Mouse (Mus musculus) kidney, postnatal 10 days (tissue): ENCODE measurements around the gene Slc2a4.
A peak's percentile ranks its signal among the peaks of the same experiment; 100 is the strongest.
"Not testable (repeated sequence)": the region's sequence is repeated elsewhere in the genome, so short reads cannot be mapped to it uniquely, and the experiment has no call there.

ENCODE experiments used
- DNase-seq: peaks from one replicate; pipeline ENCODE4 v3.0.0; 2021; ENCODE audit warnings: mixed read lengths

Slc2a4 gene

DNA sequence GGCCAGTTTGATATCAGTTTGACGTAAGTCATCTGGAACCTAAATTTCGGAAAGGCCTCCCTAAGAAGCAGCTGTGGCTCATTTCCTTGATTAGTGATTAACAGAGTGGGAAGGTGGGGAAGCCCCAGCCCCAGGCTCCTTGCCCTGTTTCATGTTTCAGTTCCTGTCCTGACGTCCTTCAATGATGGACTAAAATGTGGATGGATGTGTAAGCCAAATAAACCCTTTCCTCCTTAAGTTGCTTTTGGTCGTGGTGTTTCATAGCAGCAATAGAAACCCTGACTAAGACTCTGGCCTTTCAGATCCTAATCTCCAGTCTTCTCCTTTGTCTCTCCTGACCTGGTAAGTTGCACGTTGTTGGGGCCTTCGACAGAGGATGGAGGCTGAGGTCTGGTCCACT is 22.2 kb upstream of the Slc2a4 start:
- no peak for DNase-seq

GRCm38 (mm10) chr11:69968793-69969192 is 20.8 kb upstream of the Slc2a4 start:
- DNase-seq = no peak

DNA sequence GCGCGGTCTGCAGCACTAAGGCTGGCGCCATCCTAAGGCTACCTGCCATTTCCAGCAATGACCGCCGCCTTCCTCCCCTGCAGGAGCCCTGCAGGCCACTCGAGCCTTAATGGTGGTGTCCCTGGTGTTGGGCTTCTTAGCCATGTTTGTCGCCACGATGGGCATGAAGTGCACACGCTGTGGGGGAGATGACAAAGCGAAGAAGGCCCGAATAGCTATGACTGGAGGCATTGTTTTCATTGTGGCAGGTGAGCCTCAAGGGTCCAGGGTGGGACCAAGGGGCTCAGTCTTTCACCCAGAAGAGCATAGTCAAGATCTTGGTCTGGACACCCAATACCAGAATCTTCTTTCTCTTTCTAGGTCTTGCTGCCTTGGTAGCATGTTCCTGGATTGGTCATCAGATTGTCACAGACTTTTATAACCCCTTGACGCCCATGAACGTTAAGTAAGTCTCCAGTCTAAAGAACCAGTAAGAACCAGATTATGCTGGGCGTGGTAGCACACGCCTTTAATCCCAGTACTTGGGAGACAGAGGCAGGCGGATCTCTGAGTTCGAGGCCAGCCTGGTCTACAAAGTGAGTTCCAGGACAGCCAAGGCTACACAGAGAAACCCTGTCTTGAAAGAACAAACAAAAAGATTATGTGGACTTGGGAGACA is 19.0 kb upstream of the Slc2a4 start:
- no peak for DNase-seq

- peak; percentile 84 for DNase-seq
Observed at GRCm38 (mm10) chr11:69966006-69966859, 18.2 kb upstream of the Slc2a4 start.

GRCm38 (mm10) chr11:69965271-69966005 is 17.4 kb upstream of the Slc2a4 start:
- DNase-seq = peak; percentile 78

DNA sequence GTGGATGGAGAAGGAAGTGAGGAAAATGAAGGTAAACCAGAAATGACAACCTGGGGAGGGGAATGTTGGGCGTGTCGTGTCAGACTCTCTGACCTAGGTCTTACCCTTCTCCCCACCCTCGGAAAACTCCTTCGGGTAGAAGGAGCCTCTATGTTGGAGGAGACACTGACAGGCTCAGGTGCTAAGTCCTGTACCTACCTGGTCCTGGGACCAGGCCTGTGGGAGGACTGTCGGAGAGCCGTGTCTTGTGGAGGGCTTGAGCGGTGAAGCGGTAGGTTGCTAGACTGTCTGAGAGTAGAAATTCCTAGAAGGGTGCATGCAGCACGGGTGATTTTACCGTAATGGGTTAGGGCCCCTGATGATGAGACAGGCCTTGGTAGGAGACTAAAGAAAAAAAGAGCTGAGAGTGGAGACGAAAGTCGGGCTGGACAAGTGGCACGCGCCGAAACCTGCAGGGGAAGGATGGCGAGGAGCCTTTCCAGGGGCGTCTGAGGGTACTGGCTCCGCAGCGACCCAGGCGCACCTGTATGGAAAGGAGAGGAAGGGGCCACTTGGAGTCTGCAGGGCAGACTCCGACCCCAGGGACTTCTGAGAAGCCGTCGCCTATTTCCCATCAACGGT is 16.8 kb upstream of the Slc2a4 start, which contains the start of gene Cldn7:
Gene Cldn7 (plus strand): TSS at position 130 of the 621 bp plus-strand sequence.
- DNase-seq = no peak

- no peak for DNase-seq
Observed at GRCm38 (mm10) chr11:69961841-69962240, 13.9 kb upstream of the Slc2a4 start.

- DNase-seq = no peak
Observed at GRCm38 (mm10) chr11:69960616-69961015, 12.6 kb upstream of the Slc2a4 start.

GRCm38 (mm10) chr11:69956218-69956617 is 8.2 kb upstream of the Slc2a4 start:
- no peak for DNase-seq

GRCm38 (mm10) chr11:69955618-69956017 is 7.6 kb upstream of the Slc2a4 start:
- DNase-seq = not testable (repeated sequence)

DNA sequence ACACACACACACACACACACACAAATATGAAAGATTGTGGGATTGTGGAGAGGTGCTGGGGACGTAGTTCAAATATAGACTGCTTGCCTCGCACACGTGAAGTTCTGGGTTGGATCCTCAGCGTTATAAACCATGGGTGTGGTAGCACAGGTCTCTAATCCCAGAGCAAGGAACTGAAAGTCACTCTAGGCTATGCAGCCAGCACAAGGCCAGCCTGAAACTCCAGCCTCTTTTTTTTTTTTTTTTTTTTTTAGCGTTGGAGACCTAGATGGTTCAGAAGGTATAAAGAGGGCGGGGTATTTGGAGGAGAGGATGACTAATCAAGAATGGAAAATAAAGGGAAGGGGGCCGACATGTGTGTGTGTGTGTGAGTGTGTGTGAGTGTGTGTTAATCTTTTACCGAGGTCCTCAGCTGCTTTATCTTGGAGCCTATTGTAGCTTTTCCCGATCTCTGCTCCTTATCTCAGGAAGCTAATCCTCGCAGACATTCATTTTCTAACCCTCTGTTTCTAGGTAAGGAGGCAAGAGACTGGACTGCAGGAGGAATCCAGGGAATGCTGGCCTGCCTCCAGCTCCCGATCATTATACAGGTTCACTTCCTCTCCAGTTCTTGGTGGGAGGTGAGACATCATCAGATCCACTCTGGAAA is 5.4 kb upstream of the Slc2a4 start:
- no peak for DNase-seq

- no peak for DNase-seq
Observed at GRCm38 (mm10) chr11:69952274-69952673, 4.3 kb upstream of the Slc2a4 start.

- peak; percentile 45 for DNase-seq
Observed at GRCm38 (mm10) chr11:69950807-69951459, 2.9 kb upstream of the Slc2a4 start.

- peak; percentile 95 for DNase-seq
Observed at GRCm38 (mm10) chr11:69948763-69949150, 769 bp upstream of the Slc2a4 start.

- DNase-seq = peak; percentile 77
Observed at GRCm38 (mm10) chr11:69947337-69948065, 487 bp downstream of the Slc2a4 start.

DNA sequence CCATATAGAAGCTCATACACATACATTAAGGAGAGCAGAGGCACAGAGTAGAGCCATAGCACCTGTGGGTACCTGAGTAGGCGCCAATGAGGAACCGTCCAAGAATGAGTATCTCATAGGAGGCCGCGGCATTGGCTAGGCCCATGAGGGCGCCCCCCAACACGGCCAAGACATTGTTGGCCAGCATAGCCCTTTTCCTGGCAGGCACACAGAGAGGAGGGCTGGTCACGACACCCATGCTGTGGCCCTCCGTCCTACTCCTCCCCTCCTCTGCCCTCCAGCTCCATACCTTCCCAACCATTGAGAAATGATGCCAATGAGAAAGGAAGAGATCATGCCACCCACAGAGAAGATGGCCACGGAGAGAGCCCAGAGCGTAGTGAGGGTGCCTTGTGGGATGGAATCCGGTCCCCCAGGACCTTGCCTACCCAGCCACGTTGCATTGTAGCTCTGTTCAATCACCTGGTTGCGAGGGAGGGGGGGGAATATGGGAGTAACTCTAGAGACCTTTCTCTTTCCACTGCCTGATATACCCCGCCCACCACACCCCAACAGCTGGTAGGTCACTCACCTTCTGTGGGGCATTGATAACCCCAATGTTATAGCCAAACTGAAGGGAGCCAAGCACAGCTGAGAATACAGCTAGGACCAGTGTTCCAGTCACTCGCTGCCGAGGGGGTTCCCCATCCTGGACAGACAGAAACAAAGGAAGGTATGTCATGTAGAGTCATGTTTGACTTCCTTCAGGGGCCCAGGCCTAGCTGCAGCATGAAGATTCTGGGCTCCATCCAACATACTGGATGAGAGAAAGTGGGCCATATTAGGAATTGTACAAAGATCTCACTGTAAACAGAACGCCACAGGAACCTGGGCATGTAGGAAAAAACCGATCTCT is 1.7 kb downstream of the Slc2a4 start:
- DNase-seq = no peak

DNA sequence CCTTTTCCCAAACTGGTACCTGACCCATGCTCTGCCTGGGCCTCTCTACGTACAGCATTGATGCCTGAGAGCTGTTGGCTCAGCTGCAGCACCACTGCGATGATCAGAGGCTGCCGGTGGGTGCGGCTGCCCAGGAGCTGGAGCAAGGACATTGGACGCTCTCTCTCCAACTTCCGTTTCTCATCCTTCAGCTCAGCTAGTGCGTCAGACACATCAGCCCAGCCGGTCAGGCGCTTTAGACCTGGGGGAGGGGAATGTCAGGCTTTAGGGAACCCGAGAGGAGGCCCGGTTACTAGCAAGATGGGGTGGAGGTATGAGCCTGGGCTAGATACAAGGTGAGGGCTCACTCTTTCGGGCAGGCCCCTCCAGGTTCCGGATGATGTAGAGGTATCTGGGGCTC is 2.8 kb downstream of the Slc2a4 start:
- DNase-seq = no peak

- no peak for DNase-seq
Observed at GRCm38 (mm10) chr11:69940962-69941361, 7.0 kb downstream of the Slc2a4 start.

- no peak for DNase-seq
Observed at GRCm38 (mm10) chr11:69939731-69940130, 8.3 kb downstream of the Slc2a4 start.

DNA sequence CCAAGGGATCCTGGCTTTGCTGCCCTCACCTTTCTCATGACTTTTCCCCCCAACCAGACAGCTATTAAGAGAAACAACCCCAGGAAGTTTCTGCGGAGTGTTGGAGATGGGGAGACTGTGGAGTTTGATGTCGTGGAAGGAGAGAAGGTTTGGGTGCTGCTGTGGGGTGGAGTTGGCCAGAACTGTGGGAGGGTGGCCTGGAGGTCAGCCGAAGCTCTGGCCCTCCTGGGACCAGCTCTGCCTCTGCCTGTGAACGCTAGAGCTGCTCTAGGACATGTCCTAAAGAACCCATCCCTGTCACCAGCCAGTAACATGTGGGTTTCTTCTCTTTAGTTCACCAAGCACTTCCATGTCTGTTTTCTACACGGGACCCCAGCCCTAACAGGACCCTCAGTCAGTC is 8.8 kb downstream of the Slc2a4 start:
- no peak for DNase-seq
